In the genomic region with DNA sequence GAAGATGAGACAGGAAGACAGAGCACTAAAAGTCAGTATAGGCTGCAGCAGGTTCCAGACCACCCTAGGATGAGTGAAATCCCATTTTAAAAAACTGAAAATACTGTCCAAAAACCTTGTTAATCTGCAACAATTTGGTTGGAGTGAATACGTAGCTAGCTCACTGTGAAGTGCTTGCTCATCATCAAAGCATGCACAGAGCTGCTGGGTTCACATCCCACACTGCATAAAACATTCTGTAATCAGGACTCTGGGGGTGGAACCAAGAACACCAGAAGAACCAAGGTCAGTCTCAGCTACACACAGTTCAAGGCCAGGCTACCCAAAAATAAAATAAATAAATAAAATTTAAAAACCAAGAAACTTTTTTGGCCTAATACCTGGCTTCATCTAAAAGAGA, we compare ENCODE assay signal across 11 mouse cellular contexts. TPM values are rescaled to one million over a fixed set of nuclear protein-coding genes. Genes with fewer than 3 reads are reported as not detected.
DNase-seq lines count a peak whose midpoint lies in the region; ATAC-seq and TF ChIP-seq lines count a peak whose summit lies in the region.
"Had no signal": no experiment of that assay in that cellular context is flagged by ENCODE, and none has a peak within 500 bp of the region (broad histone marks: within the 10 kb centered on the region; RNA-seq: fewer than 3 reads in every experiment).

No protein-coding gene starts in this region.

- ATAC-seq in hindbrain, embryonic 15.5 days (ENCODE audit: low FRiP score, low read depth): no peak
- ATAC-seq in hindbrain, embryonic 11.5 days (ENCODE audit: low FRiP score): no peak
- ATAC-seq in hindbrain, postnatal 0 days: no peak
- ATAC-seq in CD4-positive, CD25-positive, alpha-beta regulatory T cell, adult 4 months: no peak
- ATAC-seq: Patski had no signal

- no peaks in the 10 kb centered on the region for H3K36me3 ChIP-seq in hindbrain, embryonic 15.5 days
- no peaks in the 10 kb centered on the region for H3K36me3 ChIP-seq in hindbrain, embryonic 11.5 days (ENCODE audit: control insufficient read depth, insufficient read depth, low read length)
- H3K36me3 ChIP-seq in hindbrain, postnatal 0 days (ENCODE audit: insufficient read depth, low read length): no peaks in the 10 kb centered on the region
- H3K36me3 ChIP-seq: limb, embryonic 13.5 days had no signal

- H3K9ac ChIP-seq in hindbrain, embryonic 15.5 days: no peak overlapping the region
- H3K9ac ChIP-seq in hindbrain, embryonic 11.5 days (ENCODE audit: low read depth, low read length): no peak overlapping the region
- no peak overlapping the region for H3K9ac ChIP-seq in hindbrain, postnatal 0 days (replicated peaks; ENCODE audit: low read length)
- H3K9ac ChIP-seq: limb, embryonic 13.5 days had no signal

- 26% methylated on average over 1 of the region's 1 CpGs for WGBS in hindbrain, embryonic 15.5 days
- WGBS in hindbrain, embryonic 11.5 days: 71% methylated on average over 1 of the region's 1 CpGs
- 13% methylated on average over 1 of the region's 1 CpGs for WGBS in hindbrain, postnatal 0 days

- DNase-seq in hindbrain, embryonic 11.5 days (ENCODE audit: low spot score): no peak
- peak; percentile 78 for DNase-seq in 3T3-L1 (ENCODE audit: low read depth, low spot score)
- peak; percentile 61 for DNase-seq in NIH3T3 (ENCODE audit: low read depth)
- no peak for DNase-seq in hindbrain, postnatal 0 days (ENCODE audit: low spot score)
- no peak for DNase-seq in right cerebral cortex, adult 2 months (ENCODE audit: low spot score in 2 of 2)
- DNase-seq: cerebellum, adult 11 months; thymus, postnatal 36 days had no signal

- no peak for TF ChIP-seq CTCF in hindbrain, postnatal 0 days (IDR thresholded peaks at IDR 0.05; ENCODE audit: low read depth)

- 0 out of 2 replicates have a peak overlapping the region, but pooled peaks have one; percentile 10 for H3K4me3 ChIP-seq in hindbrain, embryonic 15.5 days
- no peak overlapping the region for H3K4me3 ChIP-seq in hindbrain, embryonic 11.5 days (ENCODE audit: low read depth, low read length)
- no peak overlapping the region for H3K4me3 ChIP-seq in hindbrain, postnatal 0 days (ENCODE audit: low read length)
- H3K4me3 ChIP-seq: limb, embryonic 13.5 days had no signal

- H3K27ac ChIP-seq in hindbrain, embryonic 15.5 days (replicated peaks): no peak overlapping the region
- no peak overlapping the region for H3K27ac ChIP-seq in hindbrain, embryonic 11.5 days (ENCODE audit: low read depth, low read length)
- H3K27ac ChIP-seq in hindbrain, postnatal 0 days: no peak overlapping the region
- H3K27ac ChIP-seq: limb, embryonic 13.5 days had no signal

- no peaks in the 10 kb centered on the region for H3K9me3 ChIP-seq in hindbrain, embryonic 15.5 days
- H3K9me3 ChIP-seq in hindbrain, embryonic 11.5 days (ENCODE audit: control insufficient read depth, low read length): no peaks in the 10 kb centered on the region
- H3K9me3 ChIP-seq in hindbrain, postnatal 0 days (ENCODE audit: low read length): no peaks in the 10 kb centered on the region
- H3K9me3 ChIP-seq: limb, embryonic 13.5 days had no signal

- no peaks in the 10 kb centered on the region for H3K27me3 ChIP-seq in hindbrain, embryonic 15.5 days
- H3K27me3 ChIP-seq in hindbrain, embryonic 11.5 days (ENCODE audit: control insufficient read depth, insufficient read depth, low read length): no peaks in the 10 kb centered on the region
- H3K27me3 ChIP-seq in hindbrain, postnatal 0 days (ENCODE audit: insufficient read depth, low read length): no peaks in the 10 kb centered on the region
- H3K27me3 ChIP-seq: limb, embryonic 13.5 days; Patski had no signal

- peaks cover 33% of the 10 kb centered on the region for H3K4me1 ChIP-seq in hindbrain, embryonic 15.5 days (replicated peaks)
- H3K4me1 ChIP-seq in hindbrain, embryonic 11.5 days (replicated peaks; ENCODE audit: control insufficient read depth, insufficient read depth, low read length): no peaks in the 10 kb centered on the region; the same call in 1 of the 2 replicates
- H3K4me1 ChIP-seq in hindbrain, postnatal 0 days (ENCODE audit: insufficient read depth, low read length): no peaks in the 10 kb centered on the region

- peak overlapping the region; percentile 36 for H3K4me2 ChIP-seq in hindbrain, embryonic 15.5 days
- H3K4me2 ChIP-seq in hindbrain, embryonic 11.5 days (replicated peaks; ENCODE audit: low read depth, low read length): no peak overlapping the region
- H3K4me2 ChIP-seq in hindbrain, postnatal 0 days (ENCODE audit: low read depth, low read length): peak overlapping the region; percentile 28
- H3K4me2 ChIP-seq: limb, embryonic 13.5 days had no signal

RNA-seq across cellular contexts. Expression of gene Phip, which starts 3.9 kb away (rescaled TPM):
- polyA plus RNA-seq in hindbrain, embryonic 15.5 days (2015; fragmentation: Nextera tagmentation; extraction: Ambion mirVana): 78.7 and 83.7 TPM in 2 replicates
- polyA plus RNA-seq in hindbrain, embryonic 11.5 days (2014; fragmentation: Nextera tagmentation; extraction: Ambion mirVana): 141 TPM in 2 replicates
- 43.7 and 56.9 TPM in 2 replicates for total RNA-seq in hindbrain, postnatal 0 days (2014; rRNA removed)
- 49.7 and 51.0 TPM in 2 replicates for polyA plus RNA-seq in hindbrain, postnatal 0 days (2015; fragmentation: Nextera tagmentation; extraction: Ambion mirVana)
- 100 to 1,000 TPM in 1 of 2 experiments, 10 to 100 TPM in 1; 86.7 to 104 TPM for polyA plus RNA-seq in CD4-positive, CD25-positive, alpha-beta regulatory T cell, adult 4 months (2017; shearing (Covaris generic))

Comparison
In these comparisons a context has a peak if more than half of its experiments do, and no peak if none do; other contexts are left out.
1. DNase-seq: peak in 3T3-L1 (single experiment) and NIH3T3 (single experiment); none in hindbrain, embryonic 11.5 days (single experiment), hindbrain, postnatal 0 days (single experiment) and right cerebral cortex, adult 2 months (0 of 2).